8 mouse cellular contexts compared by ENCODE assay signal in genomic region chr4:119540533-119540890, GRCm38 (mm10). TPM values are rescaled to one million over a fixed set of nuclear protein-coding genes. Genes with fewer than 3 reads are reported as not detected.
A peak's percentile ranks its signal among the peaks of the same experiment; 100 is the strongest.
DNase-seq lines count a peak whose midpoint lies in the region; ATAC-seq and TF ChIP-seq lines count a peak whose summit lies in the region.

No protein-coding gene starts in this region.

- no peaks in the 10 kb centered on the region for H3K9me3 ChIP-seq in heart, embryonic 15.5 days (replicated peaks)
- H3K9me3 ChIP-seq in G1E (replicated peaks), result no peaks in the 10 kb centered on the region
- H3K9me3 ChIP-seq in hindbrain, embryonic 10.5 days, result no peaks in the 10 kb centered on the region
- no peaks in the 10 kb centered on the region for H3K9me3 ChIP-seq in midbrain, embryonic 11.5 days (ENCODE audit: control insufficient read depth, low read length)

- intact Hi-C loops in heart, postnatal 36 days (cut with DNase I), result no loop called here

- H3K36me3 ChIP-seq in heart, embryonic 15.5 days, result no peaks in the 10 kb centered on the region
- peaks cover 2% of the 10 kb centered on the region for H3K36me3 ChIP-seq in G1E (replicated peaks)
- H3K36me3 ChIP-seq in hindbrain, embryonic 10.5 days, result no peaks in the 10 kb centered on the region
- H3K36me3 ChIP-seq in midbrain, embryonic 11.5 days (ENCODE audit: control insufficient read depth, insufficient read depth, low read length), result no peaks in the 10 kb centered on the region

- peaks cover 25% of the 10 kb centered on the region for H3K4me1 ChIP-seq in heart, embryonic 15.5 days (replicated peaks)
- peaks cover 17% of the 10 kb centered on the region for H3K4me1 ChIP-seq in G1E (ENCODE audit: insufficient read depth, low read depth, low read length)
- H3K4me1 ChIP-seq in hindbrain, embryonic 10.5 days (replicated peaks), result peaks cover 17% of the 10 kb centered on the region
- H3K4me1 ChIP-seq in midbrain, embryonic 11.5 days (ENCODE audit: control insufficient read depth, insufficient read depth, low read length), result peaks cover 13% of the 10 kb centered on the region

- no peak for DNase-seq in heart, postnatal 36 days
- DNase-seq in G1E (ENCODE audit: low spot score), result no peak
- DNase-seq in hindbrain, embryonic 10.5 days (ENCODE audit: low spot score), result peak; percentile 5
- DNase-seq in midbrain, embryonic 11.5 days (ENCODE audit: low spot score, missing footprints), result peak; percentile 91
- no peak for DNase-seq in layer of hippocampus, adult 11-12 months (ENCODE audit: low spot score)
- no peak for DNase-seq in B cell, adult 2 months

- peak overlapping the region; percentile 99 for H3K27ac ChIP-seq in heart, embryonic 15.5 days
- peak overlapping the region; percentile 99 for H3K27ac ChIP-seq in hindbrain, embryonic 10.5 days
- no peak overlapping the region; the same call in 1 of the 2 replicates for H3K27ac ChIP-seq in midbrain, embryonic 11.5 days (ENCODE audit: low read depth, low read length)

- H3K4me2 ChIP-seq in heart, embryonic 15.5 days, result peak overlapping the region; percentile 78
- peak overlapping the region; percentile 85 for H3K4me2 ChIP-seq in midbrain, embryonic 11.5 days

- ATAC-seq in heart, embryonic 15.5 days (replicated peaks; ENCODE audit: insufficient number of reproducible peaks, insufficient read depth, low FRiP score, low read depth), result no peak
- ATAC-seq in G1E (ENCODE audit: extremely low read depth, insufficient number of reproducible peaks, low FRiP score, poor library complexity, severe bottlenecking), result no peak
- ATAC-seq in midbrain, embryonic 11.5 days (ENCODE audit: low FRiP score), result no peak
- ATAC-seq in megakaryocyte progenitor cell, adult 5-6 weeks (replicated peaks; ENCODE audit: poor library complexity), result no peak

- H3K4me3 ChIP-seq in heart, embryonic 15.5 days, result peak overlapping the region; percentile 87
- peak overlapping the region; percentile 98 for H3K4me3 ChIP-seq in G1E (ENCODE audit: low read depth, low read length)
- H3K4me3 ChIP-seq in hindbrain, embryonic 10.5 days, result peak overlapping the region; percentile 96
- peak overlapping the region; percentile 92 for H3K4me3 ChIP-seq in midbrain, embryonic 11.5 days (ENCODE audit: low read depth, low read length)

- no peak for TF ChIP-seq CTCF in G1E (IDR thresholded peaks at IDR 0.05; ENCODE audit: low read depth, low read length)

- peak overlapping the region; percentile 97 for H3K9ac ChIP-seq in heart, embryonic 15.5 days
- peak overlapping the region; percentile 91 for H3K9ac ChIP-seq in midbrain, embryonic 11.5 days (ENCODE audit: low read length)

- 3% methylated on average over 10 of the region's 10 CpGs for WGBS in heart, embryonic 15.5 days
- 11% methylated on average over 10 of the region's 10 CpGs for WGBS in hindbrain, embryonic 10.5 days
- 7% methylated on average over 10 of the region's 10 CpGs for WGBS in midbrain, embryonic 11.5 days

- no peaks in the 10 kb centered on the region for H3K27me3 ChIP-seq in heart, embryonic 15.5 days
- no peaks in the 10 kb centered on the region for H3K27me3 ChIP-seq in G1E (ENCODE audit: insufficient read depth, low read length)
- H3K27me3 ChIP-seq in hindbrain, embryonic 10.5 days (ENCODE audit: insufficient read depth, poor library complexity, severe bottlenecking), result no peaks in the 10 kb centered on the region
- H3K27me3 ChIP-seq in midbrain, embryonic 11.5 days (ENCODE audit: control insufficient read depth, insufficient read depth, low read length), result no peaks in the 10 kb centered on the region

RNA-seq across cellular contexts. Expression of gene Frg2f1, which starts 1.2 kb away (rescaled TPM):
- polyA plus RNA-seq in heart, embryonic 15.5 days (2015; fragmentation: Nextera tagmentation; extraction: Ambion mirVana), result 3.3 and 4.3 TPM in 2 replicates
- total RNA-seq in heart, postnatal 36 days (2021), result 1 to 10 TPM; 4.7 to 5.1 TPM
- total RNA-seq in G1E (2014; fragmentation: Nextera tagmentation) (1.6 and 4.2 TPM in 2 replicates), G1E (2017) (1.9 and 3.4 TPM in 2 replicates)
- 5.3 and 8.9 TPM in 2 replicates for polyA plus RNA-seq in G1E (2012)
- 1.9 and 2.1 TPM in 2 replicates for polyA plus RNA-seq in hindbrain, embryonic 10.5 days (2016; fragmentation: Nextera tagmentation; extraction: Ambion mirVana)
- polyA plus RNA-seq in midbrain, embryonic 11.5 days (2014; fragmentation: Nextera tagmentation; extraction: Ambion mirVana), result 3.2 TPM in 2 replicates
- total RNA-seq in megakaryocyte progenitor cell, adult 5-6 weeks (2015), result 0.44 and 0.83 TPM in 2 replicates
- total RNA-seq in megakaryocyte progenitor cell, adult 5-6 weeks (2017), result 0.88 TPM in 1 of 2 replicates, not detected in the other

RNA-seq across cellular contexts. Expression of gene Foxj3, which starts 3.7 kb away (rescaled TPM):
- polyA plus RNA-seq in heart, embryonic 15.5 days (2015; fragmentation: Nextera tagmentation; extraction: Ambion mirVana), result 20.6 and 21.8 TPM in 2 replicates
- 10 to 100 TPM; 30.0 to 31.3 TPM for total RNA-seq in heart, postnatal 36 days (2021)
- total RNA-seq in G1E (2014; fragmentation: Nextera tagmentation), result 51.8 and 64.9 TPM in 2 replicates
- total RNA-seq in G1E (2017), result 22.7 and 27.0 TPM in 2 replicates
- 12.5 and 14.7 TPM in 2 replicates for polyA plus RNA-seq in G1E (2012)
- 17.7 and 19.5 TPM in 2 replicates for polyA plus RNA-seq in hindbrain, embryonic 10.5 days (2016; fragmentation: Nextera tagmentation; extraction: Ambion mirVana)
- 20.0 and 23.9 TPM in 2 replicates for polyA plus RNA-seq in midbrain, embryonic 11.5 days (2014; fragmentation: Nextera tagmentation; extraction: Ambion mirVana)
- 26.5 and 45.1 TPM in 2 replicates for total RNA-seq in megakaryocyte progenitor cell, adult 5-6 weeks (2015)
- 12.0 and 32.4 TPM in 2 replicates for total RNA-seq in megakaryocyte progenitor cell, adult 5-6 weeks (2017)

RNA-seq across cellular contexts. Expression of gene Rimkla, which starts 48.1 kb away (rescaled TPM):
- 4.1 and 4.2 TPM in 2 replicates for polyA plus RNA-seq in heart, embryonic 15.5 days (2015; fragmentation: Nextera tagmentation; extraction: Ambion mirVana)
- total RNA-seq in heart, postnatal 36 days (2021), result under 1 TPM; 0.33 to 0.56 TPM
- total RNA-seq in G1E (2014; fragmentation: Nextera tagmentation), result not detected in 2 replicates
- 0.06 TPM in 1 of 2 replicates, not detected in the other for total RNA-seq in G1E (2017)
- polyA plus RNA-seq in G1E (2012), result not detected in 2 replicates
- polyA plus RNA-seq in hindbrain, embryonic 10.5 days (2016; fragmentation: Nextera tagmentation; extraction: Ambion mirVana), result 3.6 and 4.6 TPM in 2 replicates
- polyA plus RNA-seq in midbrain, embryonic 11.5 days (2014; fragmentation: Nextera tagmentation; extraction: Ambion mirVana), result 6.7 and 7.4 TPM in 2 replicates
- total RNA-seq in megakaryocyte progenitor cell, adult 5-6 weeks (2015), result not detected in 2 replicates
- not detected in 2 replicates for total RNA-seq in megakaryocyte progenitor cell, adult 5-6 weeks (2017)

Comparison
In these comparisons a context has a peak if more than half of its experiments do, and no peak if none do; other contexts are left out.
1. DNase-seq: peak in hindbrain, embryonic 10.5 days (single experiment) and midbrain, embryonic 11.5 days (single experiment); none in heart, postnatal 36 days (0 of 2), G1E (single experiment), layer of hippocampus, adult 11-12 months (single experiment) and B cell, adult 2 months (0 of 2).
2. Peak in every context shown above with its lines, with median percentiles within 50 percentile points of each other: H3K4me3 ChIP-seq.